Mouse (Mus musculus) embryo, embryonic 11 days (tissue): Measurements from ENCODE around the gene Hbb-bs.
A peak's percentile ranks its signal among the peaks of the same experiment; 100 is the strongest.
"Not testable (repeated sequence)": the region's sequence is repeated elsewhere in the genome, so short reads cannot be mapped to it uniquely, and the experiment has no call there.

Source experiments
- DNase-seq: peaks from one replicate; pipeline ENCODE4 v3.0.0-alpha.2; 2015

Hbb-bs gene

DNA sequence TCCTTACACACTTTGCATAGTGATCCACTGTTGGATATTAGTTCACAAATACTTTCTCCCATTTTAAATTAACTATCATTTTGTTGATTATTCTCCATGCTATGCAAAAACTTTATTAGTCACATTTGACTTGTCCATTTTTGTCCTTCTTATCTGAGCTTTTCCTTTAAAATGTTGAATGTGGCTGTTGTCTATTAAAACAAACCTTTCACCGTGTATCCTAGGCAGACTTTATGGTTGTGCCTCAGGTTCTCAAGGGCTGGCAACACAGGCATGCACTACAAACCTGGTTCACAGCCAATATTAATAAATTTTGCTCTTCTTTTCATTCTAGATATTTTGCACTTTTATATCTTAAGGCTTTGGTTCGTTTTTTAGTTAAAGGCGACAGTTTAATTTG is 17.1 kb downstream of the Hbb-bs start:
- no peak for DNase-seq

DNA sequence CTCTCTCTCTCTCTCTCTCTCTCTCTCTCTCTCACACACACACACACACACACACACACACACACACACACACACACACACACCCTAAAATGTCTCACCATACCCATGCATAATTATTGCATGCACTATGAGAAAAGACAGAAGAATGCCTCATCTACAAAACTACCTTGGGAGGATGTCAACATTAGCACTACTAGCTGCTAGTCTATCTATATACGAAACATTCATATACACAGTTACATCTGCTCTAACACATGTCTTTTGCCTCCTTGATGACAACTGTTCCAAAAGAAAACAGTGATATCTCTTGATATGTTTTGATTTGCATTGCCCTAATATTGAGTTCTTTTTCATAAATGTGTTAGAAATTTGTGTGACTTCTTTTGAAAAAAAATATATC is 17.6 kb downstream of the Hbb-bs start:
- no peak for DNase-seq

DNA sequence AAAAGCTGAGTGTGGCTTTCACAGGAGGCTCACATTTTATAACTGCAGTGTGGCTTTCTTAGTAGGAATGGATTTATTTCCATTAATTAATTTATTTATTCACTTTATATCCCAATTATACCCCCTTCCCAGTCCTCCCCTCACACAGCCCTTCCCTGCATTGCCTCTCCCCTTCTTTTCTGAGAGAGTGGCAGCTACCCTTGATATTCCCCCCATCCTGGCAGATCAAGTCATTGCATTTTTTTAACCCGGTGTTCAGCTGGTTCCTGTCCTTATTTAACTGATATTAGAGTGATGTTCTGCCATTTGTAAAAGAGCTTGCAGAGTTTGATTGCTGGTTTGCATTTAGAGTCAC is 18.1 kb downstream of the Hbb-bs start:
- no peak for DNase-seq

DNA sequence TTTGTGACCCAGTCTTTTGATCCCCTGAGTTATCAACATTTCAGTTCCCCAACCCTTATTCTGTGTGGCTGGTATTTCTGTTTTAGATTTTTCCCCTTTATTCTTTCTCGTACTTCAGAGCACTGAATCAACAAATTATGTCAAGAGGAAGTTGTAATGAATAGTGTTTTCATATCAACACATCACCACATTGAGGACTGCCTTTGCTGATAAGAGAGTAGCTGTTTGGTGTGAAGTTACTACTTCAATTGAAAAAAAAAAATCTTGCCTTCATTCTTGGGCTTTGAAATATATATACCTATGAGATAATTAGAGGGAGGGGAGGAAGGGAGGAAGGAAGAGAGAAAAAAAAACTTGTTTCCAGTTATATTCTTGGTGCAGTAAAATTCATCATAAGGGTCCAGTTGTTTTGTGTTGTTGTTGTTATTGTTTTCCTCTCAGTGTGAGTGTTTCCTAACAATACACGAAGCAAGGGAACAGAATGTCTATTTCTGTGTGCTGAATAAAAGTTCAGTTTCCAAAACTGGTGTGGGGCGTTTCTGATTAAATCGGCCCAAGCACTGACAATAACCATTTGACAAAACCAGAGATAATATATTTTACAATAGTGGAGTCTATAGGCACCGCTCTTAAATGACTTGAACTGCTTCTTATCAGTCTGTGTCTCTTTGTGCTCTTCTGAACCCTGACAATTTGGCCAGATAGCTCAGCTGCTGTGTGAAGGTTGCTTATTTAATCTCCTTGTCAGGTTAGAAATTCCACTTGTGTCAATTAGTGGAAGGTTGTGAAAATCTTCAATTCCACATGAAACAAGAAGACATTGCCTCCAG is 18.7 kb downstream of the Hbb-bs start:
- no peak for DNase-seq

DNA sequence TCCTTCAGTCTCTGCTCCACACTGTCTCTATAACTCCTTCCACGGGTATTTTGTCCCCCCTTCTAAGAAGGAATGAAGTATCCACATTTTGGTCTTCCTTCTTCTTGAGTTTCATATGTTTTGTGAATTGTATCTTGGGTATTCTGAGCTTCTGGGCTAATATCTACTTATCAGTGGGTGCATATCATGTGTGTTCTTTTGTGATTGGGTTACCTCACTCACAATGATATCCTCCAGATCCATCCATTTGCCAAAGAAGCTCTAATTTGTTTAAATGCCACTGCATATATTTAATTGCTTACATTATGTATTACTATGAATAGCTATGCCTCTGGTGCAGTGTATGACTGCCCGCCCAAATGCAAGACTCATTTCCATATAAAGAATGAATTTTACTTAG is 19.8 kb downstream of the Hbb-bs start:
- not testable (repeated sequence) for DNase-seq

DNA sequence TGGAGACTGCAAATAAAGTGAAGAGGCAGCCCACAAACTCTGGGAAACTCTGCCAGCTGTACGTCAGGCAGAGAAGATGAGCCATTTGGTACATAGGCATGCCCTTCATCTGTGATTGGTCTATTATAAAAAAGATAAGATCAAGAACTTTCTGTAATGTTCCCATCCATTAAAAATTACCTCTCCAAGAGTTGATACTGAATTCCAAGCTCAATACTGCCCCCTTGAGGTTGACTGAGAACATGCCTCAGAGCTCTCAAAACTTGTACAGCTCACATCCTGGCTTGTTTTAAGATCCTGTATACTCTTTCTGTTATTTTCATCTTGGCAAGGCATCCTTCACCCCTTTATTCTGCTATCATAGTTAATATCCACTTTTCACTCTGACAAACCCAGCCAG is 21.0 kb downstream of the Hbb-bs start:
- peak; percentile 67 for DNase-seq

DNA sequence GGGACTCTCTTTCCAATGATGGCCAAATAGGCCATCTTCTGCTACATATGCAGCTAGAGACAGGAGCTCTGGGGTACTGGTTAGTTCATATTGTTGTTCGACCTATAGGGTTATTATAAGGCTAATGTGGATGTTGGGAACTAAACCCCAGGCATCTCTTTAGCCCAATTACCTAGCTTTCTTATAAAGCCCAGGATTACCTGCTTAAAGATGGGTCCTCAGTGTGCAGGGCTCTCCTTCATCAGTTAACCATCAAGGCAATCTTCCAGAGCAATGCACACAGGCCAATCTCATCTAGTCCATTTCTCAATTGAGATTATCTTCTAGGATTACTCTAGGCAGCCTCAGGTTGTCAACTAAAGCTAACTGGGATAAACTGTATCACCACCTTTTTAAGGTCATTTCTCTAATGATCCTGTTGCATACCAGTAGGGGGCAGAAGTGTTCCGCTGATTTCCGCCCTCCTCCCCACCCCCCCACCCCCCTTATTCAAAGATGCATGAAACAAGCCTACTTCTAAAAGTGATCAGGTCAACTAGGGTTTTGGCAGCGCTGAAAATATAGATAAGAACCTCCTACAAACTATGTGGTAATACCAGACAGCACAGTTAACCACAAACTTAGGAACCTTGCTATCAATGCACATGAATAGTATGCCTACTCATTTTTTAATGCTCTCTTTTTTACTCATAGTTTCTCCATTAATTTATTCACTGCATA is 35.1 kb downstream of the Hbb-bs start:
- no peak for DNase-seq

DNA sequence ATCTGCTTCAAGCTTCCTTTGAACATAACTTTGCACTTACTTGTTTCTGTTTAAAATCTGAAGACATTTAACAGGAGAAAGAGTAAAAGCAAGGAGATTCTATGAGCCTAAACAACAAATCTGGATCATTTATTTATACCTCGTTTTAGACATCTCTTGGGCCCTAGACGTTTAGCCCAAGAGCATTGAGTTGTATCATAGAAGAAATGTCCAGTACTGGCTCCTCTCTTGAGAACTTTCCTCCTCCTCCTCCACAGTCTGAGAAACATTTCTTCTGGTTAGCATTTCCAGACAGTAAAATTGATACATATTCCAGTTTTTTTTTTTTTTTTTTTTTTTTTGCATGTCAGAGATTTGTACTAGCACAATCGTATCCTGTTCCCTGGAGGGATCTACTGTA is 36.2 kb downstream of the Hbb-bs start, which contains the start of gene Olfr67:
Gene Olfr67, minus strand, starts transcription at position 101 of the 400 bp plus-strand sequence.
- DNase-seq = no peak

DNA sequence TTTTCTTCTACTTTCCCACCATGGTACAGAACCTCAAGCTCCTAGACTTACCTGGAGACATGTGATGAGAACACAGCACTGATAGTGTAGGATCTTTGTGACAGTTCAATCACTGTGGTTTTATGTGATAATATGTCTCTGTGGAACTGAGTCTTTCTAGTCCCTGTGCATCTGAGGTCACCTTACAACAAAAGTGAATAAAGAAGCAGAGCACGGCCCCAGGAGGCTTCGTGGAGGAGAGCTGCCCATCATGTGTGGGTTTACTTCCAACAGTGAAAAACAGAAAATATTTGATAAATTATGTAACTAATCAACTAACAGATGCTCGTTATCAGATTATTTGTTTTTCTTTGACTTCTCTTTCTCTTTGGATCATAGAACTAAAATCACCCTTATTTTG is 48.3 kb downstream of the Hbb-bs start, which contains the start of gene Olfr68:
Gene Olfr68, minus strand, starts transcription at position 101 of the 400 bp plus-strand sequence.
- no peak for DNase-seq

DNA sequence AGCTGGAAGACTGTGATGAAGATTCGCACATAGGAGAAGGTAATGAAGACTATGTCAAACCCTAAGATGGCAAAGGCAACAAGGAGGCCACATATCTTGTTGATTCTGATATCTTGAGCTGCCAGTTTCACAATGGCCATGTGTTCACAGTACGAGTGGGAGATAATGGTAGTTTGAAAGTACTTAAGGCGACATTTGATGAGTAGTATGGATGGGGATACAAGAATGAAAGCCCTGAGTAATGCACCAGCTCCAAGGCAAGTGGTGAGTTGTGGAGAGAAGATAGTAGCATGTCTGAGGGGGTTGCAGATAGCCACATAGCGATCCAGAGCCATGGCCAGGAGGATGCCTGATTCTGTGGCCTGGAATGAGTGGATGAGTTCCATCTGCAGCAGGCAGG is 50.2 kb downstream of the Hbb-bs start:
- DNase-seq = not testable (repeated sequence)
